Mouse (Mus musculus) urinary bladder, adult 2 months (tissue): ENCODE data around the gene Ezh1. TPM values are rescaled to one million over a fixed set of nuclear protein-coding genes. Genes with fewer than 3 reads are reported as not detected.

ENCODE experiments used
- DNase-seq: peaks from one replicate; pipeline ENCODE4 v3.0.0; 2022; ENCODE audit warnings: low spot score
- polyA plus RNA-seq: library from polyadenylated mRNA; depleted of rRNA; stranded (reverse); fragments of >200 nt; gene quantifications from 2 replicates; pipeline ENCODE4 v1.2.3, GENCODE M21; 2012; rRNA removed

Gene Ezh1
- polyA plus RNA-seq = 45.0 and 45.7 TPM in 2 replicates

DNA sequence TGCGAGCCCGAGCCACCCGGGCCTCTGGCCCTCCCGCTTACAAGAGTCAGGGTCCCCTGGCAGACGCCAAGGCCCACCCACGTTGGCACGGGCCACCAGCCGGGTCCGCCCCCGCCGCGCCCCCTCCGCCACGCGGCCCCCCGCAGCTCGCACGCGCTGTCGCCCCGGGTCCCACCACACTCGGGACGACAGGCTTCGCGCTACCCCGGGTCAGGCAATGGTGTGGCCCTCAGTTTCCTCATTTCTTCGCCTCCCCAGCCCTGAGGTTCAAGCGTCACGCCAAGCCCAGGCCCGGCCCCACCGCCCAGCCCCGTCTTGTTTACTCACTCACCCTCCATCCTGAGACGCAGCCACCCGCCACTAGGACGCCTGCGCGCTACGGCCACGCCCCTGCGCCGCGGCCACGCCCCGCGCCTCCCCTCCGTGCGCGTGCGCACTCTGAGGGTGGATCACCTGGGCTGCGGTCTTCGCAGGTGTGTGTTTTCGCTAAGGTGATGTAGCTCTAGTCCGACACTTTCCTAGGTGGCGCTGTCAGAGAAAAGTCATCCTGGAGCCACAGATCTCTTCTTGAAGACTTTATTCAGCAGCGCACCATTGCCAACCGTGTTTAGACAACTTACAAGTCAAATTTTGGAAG lies at the start of gene Ezh1:
Ezh1 (minus strand) TSS at position 399 of the 637 bp plus-strand sequence.
- peak; percentile 94 for DNase-seq

DNA sequence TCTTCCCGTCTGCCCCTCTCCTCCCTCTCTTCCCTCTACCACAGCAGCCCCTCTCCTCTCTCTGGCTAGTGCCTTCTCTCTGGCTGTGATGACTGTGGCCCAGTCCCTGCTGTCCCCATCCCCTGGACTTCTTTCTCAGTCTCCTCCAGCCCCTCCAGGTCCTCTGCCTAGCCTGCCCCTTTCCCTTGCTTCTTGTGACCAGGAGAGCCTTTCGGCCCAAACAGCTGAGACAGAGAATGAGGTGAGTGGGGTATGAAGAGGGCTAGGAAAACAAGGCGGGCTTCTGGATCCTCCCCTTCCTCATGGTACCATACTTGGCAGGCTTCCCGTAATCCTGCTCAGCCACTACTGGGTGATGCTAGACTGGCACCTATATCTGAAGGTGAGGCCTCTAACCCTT lies 49.0 kb upstream of the Ezh1 start:
- no peak for DNase-seq

DNA sequence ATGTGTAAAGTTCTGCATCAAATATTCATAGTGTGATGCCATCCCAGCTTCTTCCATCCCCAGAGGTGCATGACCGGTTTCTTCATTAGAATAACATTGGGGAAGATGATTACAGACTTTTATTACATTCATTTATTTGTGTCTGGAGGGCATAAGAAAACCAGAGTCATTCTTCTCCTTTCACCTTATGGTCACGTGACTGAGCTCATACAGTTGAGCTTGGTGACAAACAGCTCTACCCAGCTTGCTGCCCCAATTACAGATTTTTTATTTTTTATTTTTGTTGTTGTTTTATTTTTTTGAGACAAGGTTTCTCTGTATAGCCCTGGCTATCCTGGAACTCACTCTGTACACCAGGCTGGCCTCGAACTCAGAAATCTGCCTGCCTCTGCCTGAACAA lies 46.2 kb upstream of the Ezh1 start:
- no peak for DNase-seq

GRCm38 (mm10) chr11:101269577-101270116 lies 43.4 kb upstream of the Ezh1 start:
- no peak for DNase-seq

DNA sequence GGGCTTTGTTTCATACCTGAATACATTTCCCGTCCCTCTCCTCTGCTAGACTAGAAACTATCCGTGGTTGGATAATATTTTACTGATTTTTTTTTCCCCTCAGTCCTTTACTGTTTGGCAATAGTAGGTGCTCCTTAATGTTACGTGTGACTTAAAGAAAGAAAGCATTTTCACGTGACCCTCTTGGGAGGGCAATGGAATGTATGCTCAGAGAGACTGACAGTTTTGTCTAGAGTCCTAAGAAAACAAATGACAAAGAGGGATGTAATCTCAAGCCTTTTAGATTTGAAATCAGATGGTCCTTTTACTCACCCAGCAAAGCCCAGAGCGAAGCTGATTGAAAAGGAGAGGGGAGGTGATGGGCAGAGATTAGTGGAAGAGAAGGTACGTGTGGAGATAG lies 39.6 kb upstream of the Ezh1 start:
- DNase-seq = no peak

DNA sequence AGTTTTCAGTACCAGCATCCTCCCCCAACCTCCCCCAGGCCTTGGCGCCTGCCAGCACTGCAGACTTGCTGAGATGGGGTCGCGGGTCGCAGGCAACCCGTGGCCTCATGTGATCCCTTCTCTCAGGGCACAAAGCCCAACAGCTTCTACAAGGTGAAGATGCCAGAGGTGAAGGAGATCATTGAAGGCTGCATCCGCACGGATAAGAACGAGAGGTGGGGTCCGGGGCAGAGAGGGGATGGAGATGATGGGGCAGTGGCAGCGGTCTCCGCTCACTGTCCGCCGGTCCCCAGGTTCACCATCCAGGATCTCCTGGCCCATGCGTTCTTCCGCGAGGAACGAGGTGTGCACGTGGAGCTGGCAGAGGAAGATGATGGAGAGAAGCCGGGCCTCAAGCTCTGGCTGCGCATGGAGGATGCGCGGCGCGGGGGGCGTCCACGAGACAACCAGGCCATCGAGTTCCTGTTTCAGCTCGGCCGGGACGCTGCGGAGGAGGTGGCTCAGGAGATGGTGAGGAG lies 38.8 kb upstream of the Ezh1 start:
- no peak for DNase-seq

DNA sequence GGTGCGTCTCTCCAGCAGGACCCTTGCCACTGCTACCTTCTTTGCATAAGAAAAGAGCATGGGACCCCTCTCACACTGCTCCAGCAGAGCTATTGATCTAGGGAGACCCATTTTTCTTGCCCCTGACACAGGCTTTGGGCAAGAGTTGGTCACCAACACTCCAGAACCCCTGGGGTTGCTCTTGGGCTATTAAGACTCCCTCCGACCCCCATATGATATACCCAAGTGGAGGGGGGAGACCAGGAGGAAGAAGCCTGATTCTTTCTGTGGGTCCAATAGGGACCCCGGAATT lies 37.7 kb upstream of the Ezh1 start:
- DNase-seq = no peak

GRCm38 (mm10) chr11:101263138-101263988 lies 37.1 kb upstream of the Ezh1 start:
- DNase-seq = no peak

GRCm38 (mm10) chr11:101262272-101262967 lies 36.2 kb upstream of the Ezh1 start:
- peak; percentile 19 for DNase-seq

GRCm38 (mm10) chr11:101260826-101261380 lies 34.6 kb upstream of the Ezh1 start:
- no peak for DNase-seq

- peak; percentile 69 for DNase-seq
Measured at GRCm38 (mm10) chr11:101259948-101260825, 33.9 kb upstream of the Ezh1 start, which contains the start of gene Wnk4. Wnk4 (plus strand) TSS chr11:101260567.

GRCm38 (mm10) chr11:101259261-101259712 lies 33.0 kb upstream of the Ezh1 start:
- DNase-seq = peak; percentile 21

DNA sequence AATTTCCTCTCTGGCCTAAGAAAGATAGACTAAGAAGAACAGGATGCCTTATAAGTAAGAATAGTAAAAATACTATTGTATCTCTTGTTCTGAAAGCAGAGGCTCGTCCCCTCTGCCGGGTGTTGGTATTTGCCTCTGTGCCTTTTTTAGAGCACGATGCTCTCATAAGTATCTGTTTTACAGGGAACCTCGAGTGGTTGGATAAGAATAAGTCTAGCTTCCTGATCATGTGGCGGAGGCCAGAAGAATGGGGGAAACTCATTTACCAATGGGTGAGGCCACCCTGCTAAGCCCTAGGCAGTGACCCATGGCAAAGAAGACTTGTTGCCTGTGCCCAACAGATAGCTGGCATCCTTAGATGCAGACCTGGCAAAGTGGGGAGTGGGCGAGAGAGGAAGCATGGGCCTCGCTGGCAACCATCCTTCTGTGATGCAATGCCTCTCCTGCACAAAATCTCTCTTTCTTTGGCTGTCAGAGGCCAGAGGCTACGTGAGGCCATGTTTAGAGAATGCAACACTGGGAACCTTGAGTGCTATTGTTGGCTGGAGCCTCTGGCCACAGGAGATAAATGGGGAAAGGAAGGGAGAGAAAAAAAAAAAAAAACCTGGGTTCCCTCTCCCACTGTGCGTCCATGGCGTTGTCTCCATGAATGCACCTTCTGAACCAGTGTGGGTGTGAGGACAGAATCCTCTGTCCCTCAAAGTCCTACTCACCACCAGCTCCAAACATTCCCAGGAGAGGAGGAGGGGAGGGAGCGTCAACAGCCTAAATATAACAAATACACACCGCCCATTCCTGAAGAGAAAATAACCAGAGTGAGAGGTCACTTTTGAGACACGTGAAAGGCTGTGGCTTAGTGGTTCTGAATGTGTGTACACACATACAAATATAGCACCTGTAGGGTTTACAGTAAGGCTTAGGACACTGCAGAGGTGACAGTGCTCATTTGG lies 29.8 kb upstream of the Ezh1 start:
- no peak for DNase-seq

- DNase-seq = peak; percentile 77
Measured at GRCm38 (mm10) chr11:101253613-101254389, 27.5 kb upstream of the Ezh1 start, which contains the start of gene Vps25. Vps25 (plus strand) TSS chr11:101253707.

GRCm38 (mm10) chr11:101252941-101253340 lies 26.7 kb upstream of the Ezh1 start:
- peak; percentile 18 for DNase-seq

DNA sequence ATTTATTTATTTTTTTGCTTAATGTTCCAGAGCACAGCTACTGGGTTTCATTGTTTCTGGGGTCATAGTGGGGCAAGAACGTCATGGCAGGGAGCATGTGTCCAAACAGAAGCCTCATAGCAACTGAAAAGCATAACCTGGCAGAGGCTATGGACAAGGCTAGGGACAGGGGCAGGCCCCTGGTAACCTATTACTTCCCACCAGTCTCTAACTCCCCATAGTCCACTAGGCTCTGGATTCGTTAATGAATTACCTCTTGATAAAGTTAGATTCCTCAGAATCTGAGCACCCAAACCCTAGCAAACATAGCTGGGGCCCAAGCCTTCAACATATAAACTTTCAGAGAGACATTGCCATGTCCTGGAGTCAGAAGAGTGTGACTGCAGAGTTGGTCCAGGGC lies 24.8 kb upstream of the Ezh1 start:
- no peak for DNase-seq

GRCm38 (mm10) chr11:101248258-101248994 lies 22.2 kb upstream of the Ezh1 start:
- DNase-seq = no peak

GRCm38 (mm10) chr11:101247521-101248030 lies 21.3 kb upstream of the Ezh1 start:
- no peak for DNase-seq
